Mouse (Mus musculus) testis, adult 2 months (tissue): ENCODE data around the gene Aatk. TPM values are rescaled to one million over a fixed set of nuclear protein-coding genes. Genes with fewer than 3 reads are reported as not detected.

Experiments
- H3K27ac ChIP-seq: fragments of 200-500 bp; 2 replicates; pipeline ENCODE4 v1.5.1; 2012; ENCODE audit warnings: low read depth, low read length; ENCODE audit not compliant: control insufficient read depth, insufficient read depth
- H3K27me3 ChIP-seq: fragments of 200-500 bp; 2 replicates; pipeline ENCODE4 v1.6.1; 2012; ENCODE audit warnings: mild to moderate bottlenecking, low read length, moderate library complexity; ENCODE audit not compliant: control insufficient read depth, insufficient read depth
- H3K36me3 ChIP-seq: fragments of 200-500 bp; 2 replicates; pipeline ENCODE4 v1.6.1; 2012; ENCODE audit warnings: mild to moderate bottlenecking, low read length; ENCODE audit not compliant: control insufficient read depth, insufficient read depth
- H3K4me1 ChIP-seq: fragments of 200-500 bp; 2 replicates; pipeline ENCODE4 v1.6.1; 2012; ENCODE audit warnings: low read length; ENCODE audit not compliant: control insufficient read depth, insufficient read depth
- H3K4me3 ChIP-seq: fragments of 200-500 bp; 2 replicates; pipeline ENCODE4 v1.5.1; 2012; ENCODE audit warnings: low read depth, mild to moderate bottlenecking, low read length, moderate library complexity, mixed read lengths; ENCODE audit not compliant: control insufficient read depth
- CTCF ChIP-seq: fragments of 200-500 bp; IDR thresholded peaks from 2 replicates; pipeline ENCODE4 v1.5.1; 2012; ENCODE audit warnings: low read depth, mild to moderate bottlenecking, inconsistent platforms, low read length, moderate library complexity; ENCODE audit not compliant: control insufficient read depth, insufficient read depth, insufficient replicate concordance
- POLR2A ChIP-seq: fragments of 200-500 bp; IDR thresholded peaks from 2 replicates; pipeline ENCODE4 v1.6.1; 2012; ENCODE audit warnings: low read depth, mild to moderate bottlenecking, inconsistent platforms, low read length, moderate library complexity; ENCODE audit not compliant: control insufficient read depth
- polyA plus RNA-seq: library from polyadenylated mRNA; depleted of rRNA; stranded (reverse); fragments of >200 nt; gene quantifications from 2 replicates; pipeline ENCODE4 v1.2.3, GENCODE M21; 2012

Aatk gene
- polyA plus RNA-seq, 1 experiment, result 0.84 TPM

DNA sequence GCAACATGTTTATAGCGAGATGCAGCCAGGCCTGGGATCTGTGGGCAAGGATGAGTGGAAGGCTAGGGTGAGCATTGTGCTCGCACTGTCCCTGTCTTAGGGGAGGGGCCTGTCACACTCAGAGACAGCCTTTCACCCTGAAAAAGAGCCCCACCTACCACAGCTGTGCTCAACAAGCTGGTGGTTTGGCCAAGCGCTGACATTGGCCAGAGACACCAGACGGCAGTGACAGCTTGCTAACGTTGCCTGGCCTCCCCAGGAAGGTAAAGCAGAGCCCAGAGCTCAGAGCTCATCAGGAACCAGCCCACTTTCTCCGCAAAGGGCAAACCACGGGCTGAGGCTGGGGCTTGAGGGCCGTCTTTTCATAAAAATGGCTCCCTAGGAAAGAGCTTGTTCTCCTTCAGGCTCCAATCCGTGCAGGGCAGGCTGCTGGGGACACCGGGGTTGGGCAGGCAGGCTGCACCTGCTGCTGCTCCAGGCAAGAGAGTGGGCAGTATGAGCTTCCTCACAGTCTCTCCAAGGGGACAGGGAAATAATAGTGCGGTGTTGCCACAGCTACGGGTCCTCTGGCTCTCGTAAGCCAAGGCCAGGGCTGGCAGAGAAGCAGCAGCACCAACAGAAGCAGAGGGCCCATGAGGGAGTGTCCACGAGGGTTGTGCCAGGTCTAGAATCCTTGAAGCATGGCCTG is 4.3 kb upstream of the Aatk start:
- Histone ChIP-seq H3K4me1 (peaks cover 7% of the 10 kb centered on the region), H3K27ac (no peak overlapping the region), H3K4me3 (no peak overlapping the region), H3K27me3 (peaks cover 2% of the 10 kb centered on the region; the same call in 1 of the 2 replicates), H3K36me3 (no peaks in the 10 kb centered on the region)
- TF ChIP-seq CTCF (no peak), POLR2A (no peak)

- no peak overlapping the region for H3K27ac ChIP-seq
- TF ChIP-seq POLR2A (no peak), CTCF (no peak)
- H3K4me3 ChIP-seq, result no peak overlapping the region
- peaks cover 7% of the 10 kb centered on the region for H3K4me1 ChIP-seq
- H3K27me3 ChIP-seq, result peaks cover 3% of the 10 kb centered on the region; the same call in 1 of the 2 replicates
- no peaks in the 10 kb centered on the region for H3K36me3 ChIP-seq
Observed at GRCm38 (mm10) chr11:120049067-120049466, 2.1 kb upstream of the Aatk start.

GRCm38 (mm10) chr11:120048252-120048556 is 1.2 kb upstream of the Aatk start:
- TF ChIP-seq POLR2A, result no peak
- TF ChIP-seq CTCF, result no peak
- Histone ChIP-seq H3K27ac (no peak overlapping the region), H3K4me3 (no peak overlapping the region), H3K4me1 (peaks cover 7% of the 10 kb centered on the region), H3K27me3 (peaks cover 3% of the 10 kb centered on the region; the same call in 1 of the 2 replicates), H3K36me3 (no peaks in the 10 kb centered on the region)

DNA sequence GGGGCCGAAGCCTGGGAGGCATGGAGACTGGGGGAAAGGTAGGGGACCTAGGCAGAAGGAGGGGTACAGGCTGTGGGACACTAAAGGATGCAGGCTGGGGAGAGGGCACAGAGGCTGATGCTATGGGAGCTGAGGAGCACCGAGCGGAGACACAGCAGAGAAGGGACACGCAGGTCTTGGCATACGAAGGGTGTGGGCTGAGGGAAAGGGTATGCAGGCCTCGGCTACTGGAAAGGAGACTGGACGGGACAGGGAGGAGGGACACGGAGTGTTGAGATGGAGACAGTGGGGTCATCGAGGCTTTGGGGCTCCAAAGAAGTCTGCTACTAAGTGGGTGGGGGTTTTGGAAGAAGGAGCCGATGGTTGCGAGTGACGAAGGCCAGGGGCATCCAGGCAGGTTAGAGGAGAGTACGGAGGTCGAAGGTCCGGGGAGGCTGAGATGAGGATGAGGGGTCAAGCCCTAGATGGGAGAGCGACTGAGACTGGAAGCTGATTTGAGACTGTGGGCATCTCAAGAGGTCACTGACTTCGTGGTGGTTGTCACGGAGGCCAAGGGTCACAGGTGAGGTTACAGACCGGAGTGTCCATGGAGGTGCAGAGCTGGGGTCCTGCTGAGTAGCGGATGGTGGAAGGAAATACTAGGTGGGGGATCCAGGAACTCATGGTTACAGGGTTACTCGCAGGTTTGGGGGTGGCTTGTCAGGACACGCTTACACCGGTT is 724 bp upstream of the Aatk start:
- no peaks in the 10 kb centered on the region for H3K36me3 ChIP-seq
- no peak overlapping the region for H3K27ac ChIP-seq
- no peak overlapping the region for H3K4me3 ChIP-seq
- peaks cover 3% of the 10 kb centered on the region; the same call in 1 of the 2 replicates for H3K27me3 ChIP-seq
- TF ChIP-seq CTCF, result no peak
- peaks cover 7% of the 10 kb centered on the region for H3K4me1 ChIP-seq

DNA sequence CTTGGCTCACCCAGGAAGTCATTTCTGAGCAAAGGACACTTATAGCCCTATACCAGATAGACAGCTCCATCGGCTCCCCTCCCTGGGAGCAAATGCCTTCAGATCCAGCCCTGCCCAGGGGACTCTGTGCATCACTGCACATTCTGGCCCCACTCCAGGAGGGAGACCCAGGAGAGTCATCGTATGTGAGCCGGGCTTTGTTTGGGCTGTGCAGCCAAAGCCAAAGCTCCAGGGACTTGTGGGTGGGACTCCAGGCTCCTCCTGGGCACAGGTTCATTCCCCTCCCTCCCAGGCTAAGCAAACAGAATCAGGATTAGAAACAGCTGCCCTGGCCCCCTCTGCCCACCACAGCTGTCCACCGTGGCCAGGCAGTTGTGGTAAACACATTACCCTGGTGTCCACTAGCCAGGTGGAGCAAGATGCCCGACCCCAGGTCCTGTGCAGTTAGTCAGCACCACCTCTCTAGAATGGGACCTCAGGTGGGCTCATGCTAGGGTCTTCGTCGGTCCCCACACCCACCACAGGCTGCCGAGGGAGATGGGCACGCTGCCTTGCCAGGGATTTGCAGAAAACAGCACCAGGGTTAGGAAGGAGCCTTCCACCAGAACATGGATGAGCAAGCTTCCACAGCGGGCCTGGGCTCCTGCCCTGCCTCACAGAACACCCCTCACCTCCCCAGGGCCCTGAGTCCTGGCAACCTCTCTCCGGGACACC is 971 bp downstream of the Aatk start:
- H3K27ac ChIP-seq, result no peak overlapping the region

DNA sequence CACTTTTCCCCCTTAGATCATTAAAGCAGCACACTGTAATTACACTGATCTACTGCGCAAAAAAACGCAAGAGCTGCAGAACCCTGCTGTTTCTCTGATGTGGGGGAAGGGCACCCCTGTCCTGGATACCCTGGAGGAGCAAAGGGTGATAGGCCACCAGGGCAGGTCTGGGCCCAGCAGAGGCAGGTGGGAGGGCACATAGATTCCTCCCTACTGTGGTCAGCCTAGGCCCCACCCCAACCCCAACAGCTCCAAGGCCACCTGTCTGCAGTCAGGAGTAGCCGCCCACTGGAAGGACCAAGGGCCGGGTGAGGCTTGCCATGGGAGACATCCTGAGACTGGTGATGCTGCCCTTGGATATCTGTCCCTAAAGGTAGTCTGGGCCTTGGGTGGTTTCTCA is 1.6 kb downstream of the Aatk start:
- no peak overlapping the region for H3K4me3 ChIP-seq
- H3K27me3 ChIP-seq, result peaks cover 3% of the 10 kb centered on the region; the same call in 1 of the 2 replicates
- no peaks in the 10 kb centered on the region for H3K36me3 ChIP-seq
- TF ChIP-seq POLR2A (no peak), CTCF (no peak)
- H3K27ac ChIP-seq, result no peak overlapping the region
- peaks cover 7% of the 10 kb centered on the region for H3K4me1 ChIP-seq

More for the DNA sequence above, 971 bp downstream of the Aatk start:
- H3K36me3 ChIP-seq, result no peaks in the 10 kb centered on the region
- no peak for TF ChIP-seq CTCF
- no peak for TF ChIP-seq POLR2A
- H3K4me1 ChIP-seq, result peaks cover 7% of the 10 kb centered on the region
- H3K27me3 ChIP-seq, result peaks cover 3% of the 10 kb centered on the region; the same call in 1 of the 2 replicates
- peak overlapping the region; percentile 53; the same call in 1 of the 2 replicates for H3K4me3 ChIP-seq
